Mouse (Mus musculus): ENCODE data around the gene Iqcf4.

Iqcf4 gene

DNA sequence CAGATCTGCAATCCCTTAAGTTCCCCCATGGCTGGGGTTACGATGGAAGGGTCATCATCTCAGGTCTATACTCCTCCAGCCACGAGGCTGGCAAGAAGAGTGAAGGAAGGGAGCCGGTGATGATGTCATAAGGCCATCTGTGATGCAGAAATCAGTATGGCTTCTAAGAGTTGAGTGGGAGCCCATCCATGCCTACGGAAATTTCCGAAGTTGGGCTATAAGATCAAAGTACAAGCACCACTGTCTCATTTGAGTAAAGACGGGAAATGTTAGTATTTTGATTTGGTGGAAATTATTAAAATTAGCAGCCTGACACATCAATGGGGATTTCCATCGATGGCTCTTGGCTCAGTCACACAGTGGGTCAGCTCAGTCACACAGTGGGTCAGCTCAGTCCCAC, at the start of gene Iqcf4:
TSS of gene Iqcf4 (minus strand) at position 101 of the 400 bp plus-strand sequence.
- in situ Hi-C loops (cut with MboI, MseI): loop anchor here (10.0 kb wide), 1 partner anchor 614 kb away; no protein-coding TSS in a partner anchor

DNA sequence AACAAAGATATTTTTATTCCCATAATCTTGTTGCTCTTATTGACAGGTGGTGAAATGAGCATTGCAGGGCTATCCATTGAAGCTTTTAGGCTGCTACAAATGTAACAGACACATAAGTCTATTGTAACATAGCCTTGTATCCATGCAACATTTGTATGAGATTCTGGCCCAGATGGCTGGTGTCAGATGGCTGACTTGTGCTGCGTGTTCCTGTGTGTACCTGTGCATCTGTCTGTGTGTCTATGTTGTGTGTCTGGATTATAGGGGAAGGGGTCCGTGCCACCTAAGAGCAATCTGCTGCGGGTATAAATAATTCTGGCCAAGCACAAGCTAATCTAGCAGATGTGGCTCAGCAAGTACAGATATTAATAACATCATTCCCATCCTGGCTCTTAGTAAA, 46.7 kb upstream of the Iqcf4 start:
- in situ Hi-C loops (cut with MboI, MseI): no loop called here

DNA sequence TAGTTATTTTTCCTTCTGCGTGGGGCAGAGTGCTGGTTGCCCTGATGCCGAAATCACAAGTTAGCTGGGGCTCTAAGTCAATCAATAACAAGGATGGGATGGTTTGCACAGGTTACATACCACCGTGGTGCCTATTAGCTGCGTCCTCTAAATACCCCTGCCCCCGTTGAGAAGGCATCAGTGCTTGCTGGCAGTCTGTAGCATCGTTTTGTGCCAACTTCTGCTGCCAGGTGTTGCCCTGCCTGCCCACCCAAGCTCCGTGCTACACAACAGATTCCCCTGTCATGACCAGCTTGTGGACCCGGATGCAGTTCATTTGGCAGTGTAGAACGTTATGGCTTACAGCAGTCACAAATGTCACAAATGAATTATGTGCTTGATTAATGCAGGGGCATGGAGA, 45.5 kb upstream of the Iqcf4 start:
- in situ Hi-C loops (cut with MboI, MseI): no loop called here

DNA sequence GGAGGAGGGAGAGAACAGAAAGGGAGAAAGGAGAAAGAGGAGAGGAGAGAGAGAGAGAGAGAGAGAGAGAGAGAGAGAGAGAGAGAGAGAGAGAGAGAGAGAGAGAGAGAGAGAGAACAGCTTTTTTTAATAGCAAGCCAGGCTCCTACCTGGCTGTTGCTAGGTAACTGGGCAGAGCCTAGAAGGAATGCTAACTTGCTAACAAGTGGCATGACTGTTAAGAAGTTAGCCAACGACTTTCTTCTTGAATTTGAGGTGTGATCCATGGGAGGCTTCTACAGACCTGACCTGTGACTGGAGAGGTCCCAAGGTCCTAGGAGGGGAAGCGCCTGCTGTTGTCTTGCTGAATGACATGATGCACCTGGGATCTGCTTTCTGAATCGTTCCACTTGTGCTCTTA, 43.8 kb upstream of the Iqcf4 start:
- in situ Hi-C loops (cut with MboI, MseI): no loop called here

DNA sequence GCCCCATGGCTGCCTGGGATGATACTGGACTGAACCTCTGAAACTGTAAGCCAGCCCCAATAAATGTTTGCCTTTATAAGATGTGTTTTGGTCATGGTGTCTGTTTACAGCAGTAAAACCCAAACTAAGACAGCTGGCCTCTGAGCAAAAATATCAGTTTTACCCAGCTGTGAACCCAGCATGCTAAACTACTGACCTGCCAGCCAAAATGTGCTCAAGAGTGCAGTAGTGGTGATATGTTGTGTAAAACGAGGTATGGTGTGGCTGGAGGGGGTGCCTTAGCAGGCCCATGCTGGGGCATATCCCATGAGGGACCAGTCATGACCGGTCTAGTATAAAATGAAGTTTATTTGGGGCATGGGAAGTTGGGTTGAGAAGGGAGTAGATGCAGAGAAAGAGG, 43.2 kb upstream of the Iqcf4 start:
- in situ Hi-C loops (cut with MboI, MseI): no loop called here

DNA sequence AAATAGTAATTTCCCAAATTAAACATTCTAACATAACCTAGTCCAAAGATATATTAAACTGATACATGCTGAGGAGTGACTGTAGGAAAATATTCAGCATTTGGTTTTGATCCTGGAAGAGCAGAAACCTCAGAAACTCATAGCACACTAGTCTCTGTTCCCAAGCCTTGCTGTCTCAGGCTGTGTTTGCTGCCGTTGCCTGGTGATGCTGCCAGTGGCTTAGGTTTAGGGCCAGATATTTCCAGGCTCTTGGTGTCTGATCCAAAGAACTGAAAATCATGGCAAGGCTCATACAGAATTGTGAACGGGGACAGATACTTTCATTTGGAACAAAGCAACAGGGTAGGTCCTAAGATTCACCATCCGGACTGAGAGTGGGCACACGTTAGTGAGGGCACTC, 39.9 kb upstream of the Iqcf4 start:
- in situ Hi-C loops (cut with MboI, MseI): no loop called here

DNA sequence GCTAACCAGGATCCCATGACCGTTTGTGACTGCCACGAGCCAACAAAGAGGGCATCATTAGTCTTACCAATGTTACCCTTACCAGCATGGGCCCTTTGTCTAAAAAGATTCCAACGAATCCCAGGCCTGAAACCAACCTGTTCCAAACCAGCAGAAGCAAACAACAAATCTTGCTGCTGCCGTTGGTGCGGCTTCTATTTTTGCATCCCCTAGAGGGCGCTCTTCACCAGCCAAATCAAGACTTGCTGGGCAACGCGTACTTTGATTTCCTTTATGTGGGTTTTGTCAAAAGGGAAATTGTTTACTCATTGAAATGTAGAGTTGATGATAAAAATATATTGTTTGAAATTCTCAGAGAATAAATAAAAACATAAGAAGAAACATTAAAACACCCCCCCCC, 29.8 kb upstream of the Iqcf4 start:
- in situ Hi-C loops (cut with MboI, MseI): loop anchor here (10.0 kb wide), 1 partner anchor 486 kb away; no protein-coding TSS in a partner anchor

DNA sequence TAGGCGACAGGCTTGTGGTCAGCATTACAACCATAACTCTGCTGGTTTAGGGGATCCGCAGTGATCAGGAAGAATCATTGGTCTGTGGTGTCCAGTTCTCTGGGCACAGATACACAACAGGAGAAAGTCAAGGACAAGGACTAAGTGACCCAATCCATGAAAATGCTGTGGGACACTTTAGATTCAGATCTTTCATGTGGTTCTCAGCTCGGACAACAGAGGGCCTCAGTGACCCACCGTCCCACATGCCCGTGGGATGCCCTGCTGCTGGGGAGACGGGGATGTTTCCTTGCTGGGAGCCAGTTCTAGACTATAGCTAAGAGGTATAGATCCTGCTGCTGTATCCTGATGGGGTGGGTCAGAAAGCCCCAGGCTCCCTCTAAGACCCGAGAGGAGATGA, 27.7 kb upstream of the Iqcf4 start:
- in situ Hi-C loops (cut with MboI, MseI): loop anchor here (5.0 kb wide), 1 partner anchor 54 kb away; no protein-coding TSS in a partner anchor

DNA sequence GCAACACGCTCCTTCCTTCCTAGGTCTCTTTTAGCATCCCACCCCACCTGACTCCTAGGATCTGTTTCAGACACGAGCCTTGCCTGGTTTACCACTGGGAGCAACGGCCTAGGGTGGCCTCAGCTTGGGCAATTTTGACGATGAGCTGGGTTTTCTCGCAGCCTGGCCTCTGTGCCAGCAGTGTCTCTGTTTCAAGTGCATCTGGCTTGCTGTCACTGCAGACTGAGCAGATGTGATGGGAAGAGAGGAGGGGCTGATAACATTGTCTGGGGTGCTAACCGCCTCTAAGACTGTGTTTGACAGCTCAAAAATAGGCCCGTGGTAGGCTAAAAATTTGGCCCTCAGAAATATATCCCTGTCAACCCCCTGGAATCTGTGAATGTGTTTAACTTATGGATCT, 25.0 kb upstream of the Iqcf4 start:
- in situ Hi-C loops (cut with MboI, MseI): loop anchor here (5.0 kb wide), 1 partner anchor 56 kb away; no protein-coding TSS in a partner anchor

DNA sequence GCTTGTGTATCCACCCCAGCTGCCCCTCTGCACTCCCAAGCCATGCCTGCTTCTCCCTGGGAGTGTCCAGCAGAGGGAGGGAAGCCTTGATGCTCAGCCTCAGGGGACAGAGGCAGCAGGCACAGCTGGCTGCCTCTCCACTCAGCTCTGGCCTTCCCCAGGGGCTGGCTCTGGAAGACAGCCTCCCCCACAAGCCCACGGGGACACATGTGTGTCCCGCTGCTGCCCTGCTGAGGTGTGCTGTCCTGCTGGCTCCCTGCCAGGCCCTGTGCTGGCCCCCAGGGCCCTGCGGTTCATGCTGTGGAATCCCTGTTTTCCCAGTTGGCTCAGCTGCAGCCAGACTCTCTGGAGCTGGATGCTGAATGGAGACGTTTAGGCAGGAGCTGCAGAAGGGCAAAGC, 24.6 kb upstream of the Iqcf4 start:
- in situ Hi-C loops (cut with MboI, MseI): loop anchor here (5.0 kb wide), 1 partner anchor 57 kb away; no protein-coding TSS in a partner anchor

DNA sequence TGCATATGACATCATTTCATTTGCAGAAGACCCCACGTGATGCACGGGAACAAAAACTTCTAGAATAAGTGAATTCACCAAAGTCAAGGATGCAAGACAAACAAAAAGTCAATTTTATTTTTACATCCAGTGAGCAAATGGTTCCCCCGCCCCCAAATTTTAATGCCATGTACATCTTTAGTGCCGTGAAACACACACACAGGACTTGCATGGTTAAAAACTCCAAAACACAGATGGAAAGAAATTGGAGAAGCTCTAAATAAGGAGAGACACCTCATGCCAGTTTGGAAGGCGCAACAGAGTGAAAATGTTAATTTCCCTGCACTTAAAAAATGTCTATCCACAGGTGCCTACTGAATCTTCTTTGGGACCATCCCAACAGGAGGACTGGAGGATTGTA, 21.4 kb upstream of the Iqcf4 start:
- in situ Hi-C loops (cut with MboI, MseI): no loop called here

DNA sequence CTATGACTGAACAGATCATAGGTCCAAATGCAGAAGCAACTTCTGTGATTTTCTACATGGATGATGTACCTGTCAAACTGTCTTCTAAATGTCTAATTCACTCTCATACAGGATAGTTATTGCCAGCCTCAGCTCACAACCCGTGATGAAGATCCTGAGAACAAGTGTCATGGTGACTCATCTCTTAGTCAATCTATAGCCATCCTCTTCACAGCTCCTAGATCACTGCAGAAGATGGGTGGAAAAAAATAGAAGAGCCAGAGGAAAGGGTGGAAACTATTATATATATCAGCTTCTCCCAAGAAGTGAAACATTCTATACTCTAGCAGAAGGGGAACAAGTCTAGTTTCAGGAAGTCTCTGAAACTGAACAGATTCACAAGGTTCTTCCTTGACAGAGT, 11.8 kb upstream of the Iqcf4 start:
- in situ Hi-C loops (cut with MboI, MseI): no loop called here

DNA sequence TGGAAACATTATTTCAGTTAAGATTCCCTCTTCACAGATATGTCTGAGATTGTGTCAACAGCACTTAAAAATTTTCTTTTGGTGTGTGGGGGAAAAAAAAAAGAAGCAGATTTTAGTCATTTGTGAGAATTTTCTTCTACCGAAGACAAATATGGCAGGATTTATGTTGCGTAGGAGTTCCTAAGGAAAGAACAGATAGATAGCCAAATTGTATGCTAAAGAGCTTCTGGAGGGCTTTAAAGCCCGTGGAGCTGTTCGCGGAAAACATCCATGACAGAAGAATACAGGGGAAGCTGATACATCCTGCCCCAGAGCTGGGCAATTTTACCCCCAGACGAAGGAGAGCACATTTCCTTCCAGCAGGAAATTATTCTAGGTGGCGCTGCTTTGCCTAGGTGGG, 9.2 kb upstream of the Iqcf4 start:
- in situ Hi-C loops (cut with MboI, MseI): no loop called here

DNA sequence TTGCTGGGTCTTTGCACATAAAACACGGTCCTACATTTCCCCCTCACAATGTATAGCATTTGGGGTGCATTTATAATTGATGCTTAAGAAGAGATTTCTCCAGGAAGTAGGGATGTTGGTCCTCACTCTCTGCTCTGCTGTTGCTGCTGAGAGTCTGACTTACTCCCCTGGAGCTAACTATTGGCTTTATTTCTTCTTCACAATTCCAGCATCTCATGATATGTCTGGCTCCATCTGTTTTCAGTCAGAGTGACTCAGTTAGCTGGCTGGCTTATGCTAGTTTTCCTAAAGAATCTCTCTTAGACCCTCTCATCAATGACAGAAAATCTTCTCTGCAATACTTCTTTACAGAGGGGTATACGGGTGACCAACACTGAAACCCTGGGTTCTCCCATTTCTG, 5.3 kb upstream of the Iqcf4 start:
- in situ Hi-C loops (cut with MboI, MseI): loop anchor here (10.0 kb wide), 1 partner anchor 609 kb away; no protein-coding TSS in a partner anchor

DNA sequence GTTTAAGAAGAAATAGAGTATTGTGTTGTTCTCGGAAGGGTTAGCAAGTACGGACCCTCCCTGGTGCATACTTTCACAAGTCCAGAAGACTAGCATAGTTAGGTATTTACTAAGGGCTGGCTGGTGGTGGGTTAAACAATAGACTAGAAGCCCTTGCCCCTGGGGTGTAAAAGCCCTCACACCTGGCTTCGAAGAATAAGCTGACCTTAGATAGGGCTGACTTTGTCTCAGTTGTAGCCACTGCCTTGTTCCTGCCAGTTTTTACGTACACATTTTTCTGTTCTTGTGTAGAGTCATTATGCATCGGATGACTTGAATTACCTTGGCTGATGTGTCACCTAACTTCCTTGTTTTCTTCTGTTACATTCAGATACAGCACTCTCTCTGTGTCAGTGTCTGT, 2.6 kb upstream of the Iqcf4 start:
- in situ Hi-C loops (cut with MboI, MseI): loop anchor here (10.0 kb wide), 1 partner anchor 611 kb away; no protein-coding TSS in a partner anchor

DNA sequence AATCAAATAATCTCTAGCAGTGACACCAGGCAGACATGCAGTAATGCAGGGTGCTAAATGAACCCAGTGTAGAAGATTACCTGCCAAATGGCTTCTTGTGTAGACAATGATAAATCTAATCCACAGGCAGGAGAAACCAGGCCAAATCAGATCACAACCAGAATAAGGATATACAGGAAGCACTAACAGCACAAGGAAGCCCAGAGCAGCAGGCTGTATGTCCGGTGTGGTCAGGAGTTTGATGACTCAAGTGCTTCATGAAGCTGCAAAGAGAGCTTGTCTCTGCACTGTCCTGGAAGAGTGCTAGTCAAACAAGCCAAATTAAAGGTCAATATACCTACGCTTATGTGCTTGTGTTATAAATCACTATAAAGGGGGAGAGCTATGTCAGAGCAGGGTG, 1.4 kb upstream of the Iqcf4 start:
- in situ Hi-C loops (cut with MboI, MseI): loop anchor here (10.0 kb wide), 1 partner anchor 613 kb away; no protein-coding TSS in a partner anchor

DNA sequence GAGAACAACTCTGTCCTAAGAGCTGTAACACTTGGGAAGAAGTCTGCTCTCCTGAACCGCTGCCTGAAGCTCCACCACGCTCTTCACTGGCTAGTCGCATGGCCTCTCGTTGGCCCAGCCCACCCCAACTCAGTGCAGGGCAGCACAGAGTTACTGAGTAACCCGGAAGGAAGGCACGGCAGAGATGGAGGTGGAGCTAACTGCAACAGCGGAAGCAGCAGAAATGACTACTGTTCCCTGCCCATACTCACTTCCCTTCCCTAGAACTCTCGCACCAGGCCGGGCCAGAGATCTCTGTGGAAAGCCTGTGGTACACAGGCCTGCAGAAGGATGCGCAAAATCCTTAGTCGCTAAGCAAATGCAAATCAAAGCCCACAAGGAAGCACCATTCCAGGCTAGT, 4.4 kb downstream of the Iqcf4 start:
- in situ Hi-C loops (cut with MboI, MseI): no loop called here

DNA sequence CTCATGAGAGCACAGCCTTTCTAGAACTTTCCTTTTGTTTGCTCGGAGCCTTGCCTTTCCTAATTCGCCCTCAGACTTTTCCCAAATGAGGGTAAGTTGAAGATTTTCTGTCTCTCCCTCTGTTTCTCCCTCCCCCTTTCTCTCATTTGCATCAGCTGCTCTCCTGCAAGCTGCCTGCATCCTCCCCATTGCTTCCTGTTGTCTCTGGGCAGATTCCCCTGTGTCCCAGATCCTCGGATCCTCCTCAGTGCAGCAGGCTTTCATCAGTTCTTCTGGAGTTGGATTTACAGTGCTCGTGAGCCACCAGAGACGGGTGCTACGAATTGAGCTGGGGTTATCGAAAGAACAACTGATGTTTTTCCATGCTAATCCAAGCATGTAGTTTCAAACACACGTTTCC, 6.8 kb downstream of the Iqcf4 start:
- in situ Hi-C loops (cut with MboI, MseI): no loop called here

DNA sequence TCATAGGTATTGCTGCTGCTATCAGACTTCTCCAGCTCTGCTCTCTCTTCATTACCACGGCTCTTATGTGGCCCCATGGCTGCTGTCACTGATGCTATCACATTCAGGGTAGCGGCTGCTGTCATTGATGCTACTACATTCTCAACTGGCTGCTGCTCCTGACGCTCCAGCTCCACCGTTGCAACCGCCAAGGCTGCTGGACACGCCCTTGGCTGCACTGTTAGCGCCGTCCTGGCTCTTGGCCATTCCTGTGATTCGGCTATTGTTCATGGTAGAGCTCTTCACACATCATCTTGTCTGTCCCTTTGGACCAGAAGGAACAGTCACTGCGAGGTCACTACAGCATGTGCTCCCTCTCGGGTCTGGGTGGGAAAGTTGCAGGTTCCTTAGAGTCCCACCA, 8.5 kb downstream of the Iqcf4 start:
- in situ Hi-C loops (cut with MboI, MseI): no loop called here

DNA sequence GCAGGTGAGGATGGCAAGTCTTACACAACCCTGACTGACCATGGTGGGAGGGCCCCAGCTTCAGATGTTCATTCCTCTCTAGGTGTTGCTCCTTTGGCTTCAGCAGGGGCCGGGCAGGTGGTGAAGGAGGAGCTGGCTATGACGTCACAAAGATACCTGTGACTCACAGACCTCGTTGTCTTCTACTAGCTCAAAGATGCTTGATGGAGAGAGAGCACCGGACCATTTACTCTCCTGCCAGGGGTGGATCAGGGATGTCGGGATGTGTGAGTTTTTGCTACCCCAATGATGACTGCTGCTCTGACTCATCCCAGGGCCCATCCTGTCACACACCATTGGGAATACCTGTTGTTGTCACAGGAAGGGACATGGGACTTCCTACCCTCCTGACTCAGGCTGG, 9.3 kb downstream of the Iqcf4 start, which contains the start of gene Iqcf3:
TSS of gene Iqcf3 (minus strand) at position 101 of the 400 bp plus-strand sequence.
- in situ Hi-C loops (cut with MboI, MseI): no loop called here

DNA sequence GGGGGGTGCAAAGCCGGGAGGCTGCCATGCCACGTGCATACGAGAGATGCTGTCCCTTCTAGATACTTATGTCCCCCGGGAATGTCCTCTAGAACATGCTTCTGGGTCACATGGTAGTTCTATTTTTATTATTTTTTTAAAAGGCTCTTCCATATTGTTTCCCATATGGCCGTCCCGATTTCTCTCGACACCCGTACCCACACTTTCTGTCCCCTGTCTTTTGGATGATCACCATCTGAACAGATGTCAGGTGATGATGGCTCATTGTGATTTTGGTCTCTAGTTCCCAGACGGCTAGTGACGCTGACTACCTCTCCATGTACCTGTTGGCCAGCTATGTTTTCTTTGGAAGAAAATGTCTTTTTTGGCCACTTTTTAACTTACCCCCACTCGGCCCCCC, 35.8 kb downstream of the Iqcf4 start:
- in situ Hi-C loops (cut with MboI, MseI): no loop called here

DNA sequence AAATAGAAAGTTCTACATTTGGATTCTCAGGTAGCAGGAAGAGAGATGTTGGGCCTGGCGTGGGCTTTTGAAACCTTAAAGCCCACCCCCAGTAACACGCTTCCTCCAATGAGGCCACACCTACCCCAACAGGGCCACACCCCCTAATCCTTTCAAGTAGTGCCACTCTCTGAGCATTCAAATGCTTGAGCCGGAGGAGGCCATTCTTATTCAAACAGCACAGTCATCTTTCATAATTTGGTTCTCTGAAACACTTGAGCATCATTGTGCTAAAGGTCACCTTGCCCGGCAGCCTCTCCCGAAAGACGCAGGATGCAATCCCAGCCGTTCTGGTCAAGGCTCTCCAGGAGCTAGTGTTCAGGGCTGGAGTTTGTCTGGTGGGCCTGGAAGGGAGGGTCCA, 36.5 kb downstream of the Iqcf4 start:
- in situ Hi-C loops (cut with MboI, MseI): no loop called here

DNA sequence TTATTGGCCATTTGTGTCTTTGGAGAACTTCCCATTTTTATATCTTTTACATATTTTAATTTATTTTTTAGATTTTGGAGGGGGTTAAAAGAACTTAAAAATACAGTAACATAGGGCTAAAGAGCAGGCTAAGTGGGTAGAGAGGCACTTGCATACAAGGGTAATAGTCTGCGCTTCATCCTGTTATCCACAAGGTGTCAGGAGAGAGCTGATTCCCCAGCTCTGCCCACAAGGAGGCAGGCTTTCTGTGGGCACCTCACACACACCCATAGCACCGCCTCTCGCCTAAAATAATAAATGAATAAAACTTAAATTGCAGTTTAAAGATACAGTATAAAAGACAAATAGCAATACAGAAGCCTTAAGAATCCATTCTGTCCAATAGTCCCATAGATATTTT, 39.0 kb downstream of the Iqcf4 start:
- in situ Hi-C loops (cut with MboI, MseI): no loop called here

DNA sequence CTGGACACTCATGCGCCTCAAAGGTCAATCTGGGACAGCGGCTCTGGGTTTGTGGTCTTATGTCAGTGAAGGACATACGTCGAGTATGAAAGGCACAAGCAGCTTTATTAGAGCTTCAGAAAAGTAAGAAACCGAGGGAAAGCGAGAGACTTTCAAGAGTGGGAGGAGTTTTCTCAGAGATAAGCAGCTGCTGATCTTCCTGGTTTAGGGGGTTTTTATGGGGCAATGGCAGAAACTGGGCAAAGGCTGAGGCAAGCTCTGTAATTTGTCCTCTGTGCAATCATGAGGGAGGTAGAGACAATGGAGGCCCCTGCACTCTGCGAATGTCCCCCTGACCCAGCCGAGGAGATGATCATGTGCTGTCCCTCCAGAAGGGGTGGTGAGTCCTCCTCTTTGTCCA, 50.9 kb downstream of the Iqcf4 start:
- in situ Hi-C loops (cut with MboI, MseI): loop anchor here (5.0 kb wide), 1 partner anchor 132 kb away; no protein-coding TSS in a partner anchor

All from T-helper 2 cell (primary cell).